Mouse (Mus musculus) kidney, postnatal 36 days (tissue): ENCODE results near the gene Pard3b.

ENCODE experiments used
- DNase-seq, 2 experiments: peaks; one replicate each; pipeline ENCODE4 v3.0.0; 2021 to 2022; ENCODE audit warnings: mixed read lengths in 2 of 2

Gene Pard3b

GRCm38 (mm10) chr1:62654436-62654835 is 1015.8 kb downstream of the Pard3b start:
- DNase-seq = no peak

GRCm38 (mm10) chr1:62664960-62665645 is 1026.5 kb downstream of the Pard3b start:
- peak; percentile 54 to 73 for DNase-seq

- DNase-seq = no peak
Measured at GRCm38 (mm10) chr1:62665771-62666730, 1027.4 kb downstream of the Pard3b start.

- DNase-seq = no peak
Measured at GRCm38 (mm10) chr1:62666780-62667179, 1028.2 kb downstream of the Pard3b start.

GRCm38 (mm10) chr1:62678611-62679344 is 1040.2 kb downstream of the Pard3b start:
- DNase-seq = no peak

- DNase-seq = no peak
Measured at GRCm38 (mm10) chr1:62679466-62679865, 1040.8 kb downstream of the Pard3b start.

GRCm38 (mm10) chr1:62682456-62683385 is 1044.1 kb downstream of the Pard3b start:
- DNase-seq = no peak

- no peak for DNase-seq
Measured at GRCm38 (mm10) chr1:62683498-62683897, 1044.9 kb downstream of the Pard3b start.

GRCm38 (mm10) chr1:62687511-62687910 is 1048.9 kb downstream of the Pard3b start:
- DNase-seq = no peak

GRCm38 (mm10) chr1:62691175-62691574 is 1052.6 kb downstream of the Pard3b start:
- DNase-seq = no peak
